Mouse (Mus musculus): ENCODE measurements around the gene Trim66.

- no peak for TF ChIP-seq TAL1 (IDR thresholded peaks at IDR 0.05; ENCODE audit: low read length)
- no peak for TF ChIP-seq GATA1 (IDR thresholded peaks at IDR 0.05; ENCODE audit: low read length)
These were observed 8.6 kb upstream of the Trim66 start for GRCm38 (mm10) chr7:109516500-109516899.

All from erythroblast, embryonic 14.5 days (primary cell).